Mouse (Mus musculus): Measurements from ENCODE around the gene Asphd2. TPM values are rescaled to one million over a fixed set of nuclear protein-coding genes. Genes with fewer than 3 reads are reported as not detected.
A peak's percentile ranks its signal among the peaks of the same experiment; 100 is the strongest.

The Asphd2 gene
- total and polyA plus RNA-seq, 3 experiments: 0.16 TPM; not detected in 2

GRCm38 (mm10) chr5:112411072-112411471, 16.4 kb upstream of the Asphd2 start:
- no peak for ATAC-seq (ENCODE audit: extremely low read depth, insufficient number of reproducible peaks, low FRiP score, poor library complexity, severe bottlenecking)
- H3K27me3 ChIP-seq (ENCODE audit: insufficient read depth, low read length): 0 out of 2 replicates have a peak, but pooled peaks cover 3% of the 10 kb centered on the region
- no peaks in the 10 kb centered on the region for H3K36me3 ChIP-seq (replicated peaks)
- H3K4me1 ChIP-seq (ENCODE audit: insufficient read depth, low read depth, low read length): no peaks in the 10 kb centered on the region
- no peak for TF ChIP-seq GATA2 (IDR thresholded peaks at IDR 0.05; ENCODE audit: borderline replicate concordance, low read depth, low read length)
- TF ChIP-seq POLR2AphosphoS5 (IDR thresholded peaks at IDR 0.05; ENCODE audit: insufficient replicate concordance, low read depth, low read length): no peak
- TF ChIP-seq GATA1 (IDR thresholded peaks at IDR 0.05; ENCODE audit: borderline replicate concordance, low read length): no peak
- TF ChIP-seq CTCF (IDR thresholded peaks at IDR 0.05; ENCODE audit: low read depth, low read length): no peak
- TF ChIP-seq TAL1 (conservative IDR thresholded peaks at IDR 0.05; ENCODE audit: low read depth, low read length): no peak
- peaks cover 5% of the 10 kb centered on the region for H3K9me3 ChIP-seq (replicated peaks)
- DNase-seq (ENCODE audit: low spot score): no peak
- no peak overlapping the region for H3K4me3 ChIP-seq (ENCODE audit: low read depth, low read length)

- H3K9me3 ChIP-seq (replicated peaks): peaks cover 5% of the 10 kb centered on the region
- no peak for ATAC-seq (ENCODE audit: extremely low read depth, insufficient number of reproducible peaks, low FRiP score, poor library complexity, severe bottlenecking)
- H3K4me1 ChIP-seq (ENCODE audit: insufficient read depth, low read depth, low read length): no peaks in the 10 kb centered on the region
- no peak for DNase-seq (ENCODE audit: low spot score)
- H3K27me3 ChIP-seq (ENCODE audit: insufficient read depth, low read length): 0 out of 2 replicates have a peak, but pooled peaks cover 3% of the 10 kb centered on the region
- TF ChIP-seq GATA1 (IDR thresholded peaks at IDR 0.05; ENCODE audit: borderline replicate concordance, low read length) (no peak), GATA2 (IDR thresholded peaks at IDR 0.05; ENCODE audit: borderline replicate concordance, low read depth, low read length) (no peak), TAL1 (conservative IDR thresholded peaks at IDR 0.05; ENCODE audit: low read depth, low read length) (no peak), POLR2AphosphoS5 (IDR thresholded peaks at IDR 0.05; ENCODE audit: insufficient replicate concordance, low read depth, low read length) (no peak), CTCF (IDR thresholded peaks at IDR 0.05; ENCODE audit: low read depth, low read length) (no peak)
- no peak overlapping the region for H3K4me3 ChIP-seq (ENCODE audit: low read depth, low read length)
- H3K36me3 ChIP-seq (replicated peaks): no peaks in the 10 kb centered on the region
Measured at GRCm38 (mm10) chr5:112409274-112409673, 14.6 kb upstream of the Asphd2 start.

GRCm38 (mm10) chr5:112406017-112406416, 11.4 kb upstream of the Asphd2 start:
- H3K36me3 ChIP-seq (replicated peaks): no peaks in the 10 kb centered on the region
- DNase-seq (ENCODE audit: low spot score) (peak; percentile 39), ATAC-seq (ENCODE audit: extremely low read depth, insufficient number of reproducible peaks, low FRiP score, poor library complexity, severe bottlenecking) (no peak)
- no peaks in the 10 kb centered on the region for H3K4me1 ChIP-seq (ENCODE audit: insufficient read depth, low read depth, low read length)
- H3K27me3 ChIP-seq (ENCODE audit: insufficient read depth, low read length): 0 out of 2 replicates have a peak, but pooled peaks cover 5% of the 10 kb centered on the region
- TF ChIP-seq CTCF (IDR thresholded peaks at IDR 0.05; ENCODE audit: low read depth, low read length) (no peak), GATA1 (IDR thresholded peaks at IDR 0.05; ENCODE audit: borderline replicate concordance, low read length) (no peak), POLR2AphosphoS5 (IDR thresholded peaks at IDR 0.05; ENCODE audit: insufficient replicate concordance, low read depth, low read length) (no peak), GATA2 (IDR thresholded peaks at IDR 0.05; ENCODE audit: borderline replicate concordance, low read depth, low read length) (no peak), TAL1 (conservative IDR thresholded peaks at IDR 0.05; ENCODE audit: low read depth, low read length) (no peak)
- peaks cover 5% of the 10 kb centered on the region for H3K9me3 ChIP-seq (replicated peaks)
- H3K4me3 ChIP-seq (ENCODE audit: low read depth, low read length): no peak overlapping the region

- Histone ChIP-seq H3K27me3 (ENCODE audit: insufficient read depth, low read length) (0 out of 2 replicates have a peak, but pooled peaks cover 2% of the 10 kb centered on the region), H3K36me3 (replicated peaks) (no peaks in the 10 kb centered on the region), H3K9me3 (replicated peaks) (peaks cover 5% of the 10 kb centered on the region), H3K4me1 (ENCODE audit: insufficient read depth, low read depth, low read length) (no peaks in the 10 kb centered on the region), H3K4me3 (ENCODE audit: low read depth, low read length) (no peak overlapping the region)
- DNase-seq (ENCODE audit: low spot score): no peak
- no peak for ATAC-seq (ENCODE audit: extremely low read depth, insufficient number of reproducible peaks, low FRiP score, poor library complexity, severe bottlenecking)
- TF ChIP-seq CTCF (IDR thresholded peaks at IDR 0.05; ENCODE audit: low read depth, low read length) (no peak), TAL1 (conservative IDR thresholded peaks at IDR 0.05; ENCODE audit: low read depth, low read length) (no peak), GATA1 (IDR thresholded peaks at IDR 0.05; ENCODE audit: borderline replicate concordance, low read length) (no peak), POLR2AphosphoS5 (IDR thresholded peaks at IDR 0.05; ENCODE audit: insufficient replicate concordance, low read depth, low read length) (no peak), GATA2 (IDR thresholded peaks at IDR 0.05; ENCODE audit: borderline replicate concordance, low read depth, low read length) (no peak)
Measured at GRCm38 (mm10) chr5:112402437-112402836, 7.8 kb upstream of the Asphd2 start.

- H3K9me3 ChIP-seq (replicated peaks): peaks cover 13% of the 10 kb centered on the region
- TF ChIP-seq TAL1 (conservative IDR thresholded peaks at IDR 0.05; ENCODE audit: low read depth, low read length): no peak
- no peak for TF ChIP-seq GATA1 (IDR thresholded peaks at IDR 0.05; ENCODE audit: borderline replicate concordance, low read length)
- TF ChIP-seq POLR2AphosphoS5 (IDR thresholded peaks at IDR 0.05; ENCODE audit: insufficient replicate concordance, low read depth, low read length): no peak
- no peak for TF ChIP-seq CTCF (IDR thresholded peaks at IDR 0.05; ENCODE audit: low read depth, low read length)
- TF ChIP-seq GATA2 (IDR thresholded peaks at IDR 0.05; ENCODE audit: borderline replicate concordance, low read depth, low read length): no peak
- no peak for DNase-seq (ENCODE audit: low spot score)
- H3K27me3 ChIP-seq (ENCODE audit: insufficient read depth, low read length): peaks cover 6% of the 10 kb centered on the region; the same call in 1 of the 2 replicates
- ATAC-seq (ENCODE audit: extremely low read depth, insufficient number of reproducible peaks, low FRiP score, poor library complexity, severe bottlenecking): no peak
- H3K4me3 ChIP-seq (ENCODE audit: low read depth, low read length): no peak overlapping the region
- H3K4me1 ChIP-seq (ENCODE audit: insufficient read depth, low read depth, low read length): no peaks in the 10 kb centered on the region
- no peaks in the 10 kb centered on the region for H3K36me3 ChIP-seq (replicated peaks)
Measured at GRCm38 (mm10) chr5:112399284-112399683, 4.6 kb upstream of the Asphd2 start.

GRCm38 (mm10) chr5:112396066-112396465, 1.4 kb upstream of the Asphd2 start:
- Histone ChIP-seq H3K36me3 (replicated peaks) (no peaks in the 10 kb centered on the region), H3K4me1 (ENCODE audit: insufficient read depth, low read depth, low read length) (no peaks in the 10 kb centered on the region; the same call in 1 of the 2 replicates), H3K4me3 (ENCODE audit: low read depth, low read length) (no peak overlapping the region), H3K27me3 (ENCODE audit: insufficient read depth, low read length) (peaks cover 6% of the 10 kb centered on the region; the same call in 1 of the 2 replicates), H3K9me3 (replicated peaks) (peaks cover 16% of the 10 kb centered on the region)
- no peak for DNase-seq (ENCODE audit: low spot score)
- no peak for ATAC-seq (ENCODE audit: extremely low read depth, insufficient number of reproducible peaks, low FRiP score, poor library complexity, severe bottlenecking)
- no peak for TF ChIP-seq GATA1 (IDR thresholded peaks at IDR 0.05; ENCODE audit: borderline replicate concordance, low read length)
- TF ChIP-seq TAL1 (conservative IDR thresholded peaks at IDR 0.05; ENCODE audit: low read depth, low read length): no peak
- no peak for TF ChIP-seq POLR2AphosphoS5 (IDR thresholded peaks at IDR 0.05; ENCODE audit: insufficient replicate concordance, low read depth, low read length)
- no peak for TF ChIP-seq CTCF (IDR thresholded peaks at IDR 0.05; ENCODE audit: low read depth, low read length)
- no peak for TF ChIP-seq GATA2 (IDR thresholded peaks at IDR 0.05; ENCODE audit: borderline replicate concordance, low read depth, low read length)

Data from G1E (cell line).